Mouse (Mus musculus): ENCODE measurements around the gene Rwdd2a. TPM values are rescaled to one million over a fixed set of nuclear protein-coding genes. Genes with fewer than 3 reads are reported as not detected.

Gene Rwdd2a
- polyA plus RNA-seq, 1 experiment from 2014 or later: 4.8 TPM

GRCm38 (mm10) chr9:86605776-86606175 is 34.0 kb downstream of the Rwdd2a start:
- Histone ChIP-seq H3K9me3 (replicated peaks; ENCODE audit: control insufficient read depth, low read length) (no peaks in the 10 kb centered on the region), H3K27me3 (ENCODE audit: control insufficient read depth, insufficient read depth, low read length) (no peaks in the 10 kb centered on the region), H3K27ac (ENCODE audit: low read depth, low read length) (no peak overlapping the region), H3K4me3 (ENCODE audit: low read depth, low read length) (no peak overlapping the region), H3K36me3 (ENCODE audit: control insufficient read depth, insufficient read depth, low read length) (no peaks in the 10 kb centered on the region), H3K9ac (ENCODE audit: low read depth, low read length) (no peak overlapping the region), H3K4me1 (ENCODE audit: control insufficient read depth, insufficient read depth, low read length) (peaks cover under 1% of the 10 kb centered on the region; the same call in 1 of the 2 replicates), H3K4me2 (no peak overlapping the region)
- 86% methylated on average over 6 of the region's 6 CpGs for WGBS (ENCODE audit: insufficient replicate concordance)
- ATAC-seq (replicated peaks; ENCODE audit: insufficient number of reproducible peaks, low FRiP score, low TSS enrichment): no peak

- Histone ChIP-seq H3K4me3 (ENCODE audit: low read depth, low read length) (no peak overlapping the region), H3K9ac (ENCODE audit: low read depth, low read length) (no peak overlapping the region), H3K4me1 (ENCODE audit: control insufficient read depth, insufficient read depth, low read length) (no peaks in the 10 kb centered on the region), H3K9me3 (replicated peaks; ENCODE audit: control insufficient read depth, low read length) (no peaks in the 10 kb centered on the region), H3K27me3 (ENCODE audit: control insufficient read depth, insufficient read depth, low read length) (no peaks in the 10 kb centered on the region), H3K4me2 (no peak overlapping the region), H3K27ac (ENCODE audit: low read depth, low read length) (no peak overlapping the region), H3K36me3 (ENCODE audit: control insufficient read depth, insufficient read depth, low read length) (no peaks in the 10 kb centered on the region)
- WGBS (ENCODE audit: insufficient replicate concordance): 88% methylated on average over 4 of the region's 4 CpGs
- no peak for ATAC-seq (replicated peaks; ENCODE audit: insufficient number of reproducible peaks, low FRiP score, low TSS enrichment)
Measured at GRCm38 (mm10) chr9:86612091-86612490, 40.3 kb downstream of the Rwdd2a start.

GRCm38 (mm10) chr9:86615765-86616164 is 44.0 kb downstream of the Rwdd2a start:
- H3K27me3 ChIP-seq (ENCODE audit: control insufficient read depth, insufficient read depth, low read length): no peaks in the 10 kb centered on the region
- no peak overlapping the region for H3K4me2 ChIP-seq
- no peaks in the 10 kb centered on the region for H3K9me3 ChIP-seq (replicated peaks; ENCODE audit: control insufficient read depth, low read length)
- H3K36me3 ChIP-seq (ENCODE audit: control insufficient read depth, insufficient read depth, low read length): no peaks in the 10 kb centered on the region
- H3K9ac ChIP-seq (ENCODE audit: low read depth, low read length): no peak overlapping the region
- no peak for ATAC-seq (replicated peaks; ENCODE audit: insufficient number of reproducible peaks, low FRiP score, low TSS enrichment)
- no peak overlapping the region for H3K27ac ChIP-seq (ENCODE audit: low read depth, low read length)
- no peak overlapping the region for H3K4me3 ChIP-seq (ENCODE audit: low read depth, low read length)
- 83% methylated on average over 1 of the region's 1 CpGs for WGBS (ENCODE audit: insufficient replicate concordance)
- H3K4me1 ChIP-seq (ENCODE audit: control insufficient read depth, insufficient read depth, low read length): peaks cover 5% of the 10 kb centered on the region; the same call in 1 of the 2 replicates

- no peak overlapping the region for H3K4me2 ChIP-seq
- H3K36me3 ChIP-seq (ENCODE audit: control insufficient read depth, insufficient read depth, low read length): no peaks in the 10 kb centered on the region
- no peak overlapping the region for H3K9ac ChIP-seq (ENCODE audit: low read depth, low read length)
- H3K4me1 ChIP-seq (ENCODE audit: control insufficient read depth, insufficient read depth, low read length): peaks cover 5% of the 10 kb centered on the region; the same call in 1 of the 2 replicates
- WGBS (ENCODE audit: insufficient replicate concordance): 56% methylated on average over 7 of the region's 7 CpGs
- ATAC-seq (replicated peaks; ENCODE audit: insufficient number of reproducible peaks, low FRiP score, low TSS enrichment): no peak
- H3K9me3 ChIP-seq (replicated peaks; ENCODE audit: control insufficient read depth, low read length): no peaks in the 10 kb centered on the region
- H3K27ac ChIP-seq (ENCODE audit: low read depth, low read length): no peak overlapping the region
- H3K27me3 ChIP-seq (ENCODE audit: control insufficient read depth, insufficient read depth, low read length): no peaks in the 10 kb centered on the region
- H3K4me3 ChIP-seq (ENCODE audit: low read depth, low read length): no peak overlapping the region
Measured at GRCm38 (mm10) chr9:86617837-86618492, 46.2 kb downstream of the Rwdd2a start.

- Histone ChIP-seq H3K4me2 (no peak overlapping the region), H3K27me3 (ENCODE audit: control insufficient read depth, insufficient read depth, low read length) (no peaks in the 10 kb centered on the region), H3K27ac (ENCODE audit: low read depth, low read length) (no peak overlapping the region), H3K4me1 (ENCODE audit: control insufficient read depth, insufficient read depth, low read length) (peaks cover 5% of the 10 kb centered on the region; the same call in 1 of the 2 replicates), H3K4me3 (ENCODE audit: low read depth, low read length) (no peak overlapping the region), H3K9me3 (replicated peaks; ENCODE audit: control insufficient read depth, low read length) (no peaks in the 10 kb centered on the region), H3K36me3 (ENCODE audit: control insufficient read depth, insufficient read depth, low read length) (no peaks in the 10 kb centered on the region), H3K9ac (ENCODE audit: low read depth, low read length) (no peak overlapping the region)
- no peak for ATAC-seq (replicated peaks; ENCODE audit: insufficient number of reproducible peaks, low FRiP score, low TSS enrichment)
- WGBS (ENCODE audit: insufficient replicate concordance): 74% methylated on average over 10 of the region's 10 CpGs
Measured at GRCm38 (mm10) chr9:86619341-86620139, 47.7 kb downstream of the Rwdd2a start.

- Histone ChIP-seq H3K4me2 (no peak overlapping the region), H3K27ac (ENCODE audit: low read depth, low read length) (no peak overlapping the region), H3K36me3 (ENCODE audit: control insufficient read depth, insufficient read depth, low read length) (no peaks in the 10 kb centered on the region), H3K4me1 (ENCODE audit: control insufficient read depth, insufficient read depth, low read length) (peaks cover 5% of the 10 kb centered on the region; the same call in 1 of the 2 replicates), H3K9me3 (replicated peaks; ENCODE audit: control insufficient read depth, low read length) (no peaks in the 10 kb centered on the region), H3K4me3 (ENCODE audit: low read depth, low read length) (no peak overlapping the region), H3K27me3 (ENCODE audit: control insufficient read depth, insufficient read depth, low read length) (no peaks in the 10 kb centered on the region), H3K9ac (ENCODE audit: low read depth, low read length) (no peak overlapping the region)
- no peak for ATAC-seq (replicated peaks; ENCODE audit: insufficient number of reproducible peaks, low FRiP score, low TSS enrichment)
- WGBS (ENCODE audit: insufficient replicate concordance): 78% methylated on average over 2 of the region's 2 CpGs
Measured at GRCm38 (mm10) chr9:86622062-86622461, 50.3 kb downstream of the Rwdd2a start.

GRCm38 (mm10) chr9:86624039-86624438 is 52.2 kb downstream of the Rwdd2a start:
- H3K4me1 ChIP-seq (ENCODE audit: control insufficient read depth, insufficient read depth, low read length): no peaks in the 10 kb centered on the region
- H3K27ac ChIP-seq (ENCODE audit: low read depth, low read length): no peak overlapping the region
- WGBS (ENCODE audit: insufficient replicate concordance): 86% methylated on average over 12 of the region's 12 CpGs
- no peak for ATAC-seq (replicated peaks; ENCODE audit: insufficient number of reproducible peaks, low FRiP score, low TSS enrichment)
- H3K9me3 ChIP-seq (replicated peaks; ENCODE audit: control insufficient read depth, low read length): no peaks in the 10 kb centered on the region
- no peak overlapping the region for H3K4me3 ChIP-seq (ENCODE audit: low read depth, low read length)
- no peaks in the 10 kb centered on the region for H3K36me3 ChIP-seq (ENCODE audit: control insufficient read depth, insufficient read depth, low read length)
- H3K27me3 ChIP-seq (ENCODE audit: control insufficient read depth, insufficient read depth, low read length): no peaks in the 10 kb centered on the region
- H3K4me2 ChIP-seq: no peak overlapping the region
- H3K9ac ChIP-seq (ENCODE audit: low read depth, low read length): no peak overlapping the region
